Mouse (Mus musculus) myocyte (in vitro differentiated cells): ENCODE results near the gene Stoml2. TPM values are rescaled to one million over a fixed set of nuclear protein-coding genes. Genes with fewer than 3 reads are reported as not detected.

ENCODE experiments used
- H3K27me3 ChIP-seq: one replicate; pipeline ENCODE4 v1.6.1; 2011; ENCODE audit not compliant: control insufficient read depth, insufficient read depth, insufficient read length
- H3K36me3 ChIP-seq: one replicate; pipeline ENCODE4 v1.6.1; 2011; ENCODE audit not compliant: control insufficient read depth, insufficient read depth
- H3K4me2 ChIP-seq: one replicate; pipeline ENCODE4 v1.6.1; 2011; ENCODE audit warnings: low read depth, control low read depth
- H3K4me3 ChIP-seq: one replicate; pipeline ENCODE4 v1.5.1; 2011; ENCODE audit warnings: mild to moderate bottlenecking, control low read depth, moderate library complexity
- H3K79me2 ChIP-seq: one replicate; pipeline ENCODE4 v1.6.1; 2011; ENCODE audit not compliant: control insufficient read depth, insufficient read depth
- H3ac ChIP-seq: one replicate; pipeline ENCODE4 v1.6.1; 2011; ENCODE audit not compliant: control insufficient read depth, insufficient read length
- CEBPB ChIP-seq: IDR thresholded peaks from 2 replicates; pipeline ENCODE4 v1.6.1; 2011; ENCODE audit warnings: mild to moderate bottlenecking, moderate library complexity; ENCODE audit not compliant: poor library complexity, insufficient read depth, severe bottlenecking
- E2F4 ChIP-seq: IDR thresholded peaks from one replicate; pipeline ENCODE4 v1.6.1; 2011; ENCODE audit warnings: mild to moderate bottlenecking, control low read depth, moderate library complexity; ENCODE audit not compliant: insufficient read depth
- MAX ChIP-seq: IDR thresholded peaks from one replicate; pipeline ENCODE4 v1.6.1; 2011; ENCODE audit warnings: low read depth, mild to moderate bottlenecking, control low read depth
- MYOD1 ChIP-seq, 3 experiments: IDR thresholded peaks; one replicate each; pipeline ENCODE4 v1.6.1; 2011; ENCODE audit warnings: control low read depth in 2 of 3, low read depth in 2 of 3, mild to moderate bottlenecking in 2 of 3, moderate library complexity in 1 of 3; ENCODE audit not compliant: insufficient read length in 2 of 3, control insufficient read depth in 1 of 3
- MYOG ChIP-seq, 3 experiments: IDR thresholded peaks; one replicate each; pipeline ENCODE4 v1.6.1; 2011; ENCODE audit warnings: control low read depth in 2 of 3, low read depth in 2 of 3, mild to moderate bottlenecking in 2 of 3; ENCODE audit not compliant: insufficient read length in 2 of 3, control insufficient read depth in 1 of 3, insufficient read depth in 1 of 3
- POLR2A ChIP-seq: IDR thresholded peaks from one replicate; pipeline ENCODE4 v1.6.1; 2011; ENCODE audit warnings: low read depth, mild to moderate bottlenecking, control low read depth, moderate library complexity; ENCODE audit not compliant: insufficient read length
- POLR2AphosphoS2 ChIP-seq: IDR thresholded peaks from one replicate; pipeline ENCODE4 v1.6.1; 2011; ENCODE audit warnings: low read depth, control low read depth; ENCODE audit not compliant: insufficient read length
- REST ChIP-seq: IDR thresholded peaks from one replicate; pipeline ENCODE4 v1.6.1; 2011; ENCODE audit warnings: mild to moderate bottlenecking, control low read depth, moderate library complexity; ENCODE audit not compliant: insufficient read depth, insufficient read length
- SRF ChIP-seq: IDR thresholded peaks from one replicate; pipeline ENCODE4 v1.6.1; 2011; ENCODE audit warnings: low read depth; ENCODE audit not compliant: control insufficient read depth, insufficient read length
- TCF12 ChIP-seq: IDR thresholded peaks from one replicate; pipeline ENCODE4 v1.6.1; 2011; ENCODE audit warnings: mild to moderate bottlenecking, control low read depth; ENCODE audit not compliant: poor library complexity, insufficient read depth, severe bottlenecking
- TCF3 ChIP-seq: IDR thresholded peaks from one replicate; pipeline ENCODE4 v1.6.1; 2011; ENCODE audit warnings: low read depth, control low read depth; ENCODE audit not compliant: insufficient read length
- USF1 ChIP-seq: IDR thresholded peaks from one replicate; pipeline ENCODE4 v1.6.1; 2011; ENCODE audit warnings: low read depth, mild to moderate bottlenecking, control low read depth, moderate library complexity
- polyA plus RNA-seq: library from polyadenylated mRNA; unstranded; fragments of >200 nt; fragmentation: generic; extraction: Trizol; gene quantifications from one replicate; pipeline ENCODE4 v1.2.1, GENCODE M21; 2012; ENCODE audit warnings: missing spikeins

Gene Stoml2
- polyA plus RNA-seq, 1 experiment, result 113 TPM

- Histone ChIP-seq H3K79me2 (no peaks in the 10 kb centered on the region), H3ac (no peak overlapping the region), H3K36me3 (no peaks in the 10 kb centered on the region), H3K27me3 (no peaks in the 10 kb centered on the region), H3K4me2 (no peak overlapping the region), H3K4me3 (no peak overlapping the region)
- no peak for TF ChIP-seq CEBPB
- no peak for TF ChIP-seq MYOD1 (IDR thresholded peaks at IDR 0.05; ENCODE audit: control insufficient read depth in 1 of 3, insufficient read length in 2 of 3, low read depth in 2 of 3)
Measured at GRCm38 (mm10) chr4:43019641-43020465, 11.7 kb downstream of the Stoml2 start.

- H3K36me3 ChIP-seq, result no peaks in the 10 kb centered on the region
- no peak overlapping the region for H3K4me2 ChIP-seq
- TF ChIP-seq USF1 (no peak), MYOG (IDR thresholded peaks at IDR 0.05; ENCODE audit: control insufficient read depth in 1 of 3, insufficient read depth in 1 of 3, insufficient read length in 2 of 3, low read depth in 2 of 3) (no peak), POLR2AphosphoS2 (no peak), MAX (no peak), TCF3 (no peak), E2F4 (no peak), REST (no peak), SRF (no peak), CEBPB (no peak), TCF12 (no peak), MYOD1 (IDR thresholded peaks at IDR 0.05; ENCODE audit: control insufficient read depth in 1 of 3, insufficient read length in 2 of 3, low read depth in 2 of 3) (no peak), POLR2A (no peak)
Measured at GRCm38 (mm10) chr4:43019176-43019575, 12.3 kb downstream of the Stoml2 start.

GRCm38 (mm10) chr4:43018156-43018555 is 13.4 kb downstream of the Stoml2 start:
- no peak overlapping the region for H3K4me2 ChIP-seq
- H3ac ChIP-seq, result no peak overlapping the region
- H3K36me3 ChIP-seq, result no peaks in the 10 kb centered on the region
- no peaks in the 10 kb centered on the region for H3K79me2 ChIP-seq
- H3K4me3 ChIP-seq, result no peak overlapping the region
- H3K27me3 ChIP-seq, result no peaks in the 10 kb centered on the region
- no peak for TF ChIP-seq MAX
- no peak for TF ChIP-seq MYOD1 (IDR thresholded peaks at IDR 0.05; ENCODE audit: control insufficient read depth in 1 of 3, insufficient read length in 2 of 3, low read depth in 2 of 3)
- TF ChIP-seq TCF12, result no peak
- TF ChIP-seq MYOG (IDR thresholded peaks at IDR 0.05; ENCODE audit: control insufficient read depth in 1 of 3, insufficient read depth in 1 of 3, insufficient read length in 2 of 3, low read depth in 2 of 3), result no peak
- no peak for TF ChIP-seq USF1
- no peak for TF ChIP-seq E2F4
- TF ChIP-seq SRF, result no peak
- TF ChIP-seq POLR2AphosphoS2, result no peak

More at GRCm38 (mm10) chr4:43019176-43019575, 12.3 kb downstream of the Stoml2 start:
- no peaks in the 10 kb centered on the region for H3K27me3 ChIP-seq
- H3K4me3 ChIP-seq, result no peak overlapping the region
- H3ac ChIP-seq, result no peak overlapping the region
- no peaks in the 10 kb centered on the region for H3K79me2 ChIP-seq

- H3K4me2 ChIP-seq, result no peak overlapping the region
- H3ac ChIP-seq, result no peak overlapping the region
- H3K4me3 ChIP-seq, result no peak overlapping the region
- H3K79me2 ChIP-seq, result no peaks in the 10 kb centered on the region
- TF ChIP-seq CEBPB (peak; percentile 30; the same call in 1 of the 2 replicates), E2F4 (no peak)
- no peaks in the 10 kb centered on the region for H3K27me3 ChIP-seq
- H3K36me3 ChIP-seq, result no peaks in the 10 kb centered on the region
Measured at GRCm38 (mm10) chr4:43012091-43012490, 19.4 kb downstream of the Stoml2 start.

GRCm38 (mm10) chr4:43010161-43011038 is 21.1 kb downstream of the Stoml2 start, which contains the start of gene Fancg:
TSS of gene Fancg (minus strand) at chr4:43010506.
- Histone ChIP-seq H3K79me2 (no peaks in the 10 kb centered on the region), H3K36me3 (no peaks in the 10 kb centered on the region)
- no peak for TF ChIP-seq REST
- TF ChIP-seq CEBPB, result no peak
- peak; percentile 66 for TF ChIP-seq E2F4
- TF ChIP-seq MAX, result no peak

More at GRCm38 (mm10) chr4:43010161-43011038, 21.1 kb downstream of the Stoml2 start, which contains the start of gene Fancg:
- Histone ChIP-seq H3K27me3 (no peaks in the 10 kb centered on the region), H3K4me2 (peak within 1 kb of the TSS; percentile 97), H3ac (peak within 1 kb of the TSS; percentile 52), H3K4me3 (peak within 1 kb of the TSS; percentile 69)
